Mouse (Mus musculus): ENCODE measurements around the gene Nalcn.

GRCm38 (mm10) chr14:123240738-123241137 is 386.2 kb downstream of the Nalcn start:
- no peak for TF ChIP-seq ZMIZ1 (IDR thresholded peaks at IDR 0.05; ENCODE audit: low read depth, low read length)
- TF ChIP-seq MAZ (IDR thresholded peaks at IDR 0.05; ENCODE audit: low read depth, low read length): no peak
- TF ChIP-seq ZNF384 (IDR thresholded peaks at IDR 0.05; ENCODE audit: low read depth, low read length): no peak
- TF ChIP-seq TBP (conservative IDR thresholded peaks at IDR 0.05; ENCODE audit: low read depth, low read length): no peak
- TF ChIP-seq USF2 (conservative IDR thresholded peaks at IDR 0.05; ENCODE audit: low read depth, low read length): no peak
- TF ChIP-seq EP300 (IDR thresholded peaks at IDR 0.05; ENCODE audit: low read length): no peak
